Mouse (Mus musculus) heart, postnatal 36 days (tissue): ENCODE data around the gene Gins2. TPM values are rescaled to one million over a fixed set of nuclear protein-coding genes. Genes with fewer than 3 reads are reported as not detected.

Experiments used
- DNase-seq, 2 experiments: peaks; one replicate each; pipeline ENCODE4 v3.0.0; 2021 to 2022
- intact Hi-C: fragments of 180-260 bp; cut with DNase I; formaldehyde crosslinking; loops from one replicate; pipeline ENCODE4 v1.15.1; 2025
- total RNA-seq, 2 experiments: library from RNA; stranded (reverse); gene quantifications; 2 replicates each; pipeline ENCODE4 v1.2.3; 2021

Gene Gins2
- total RNA-seq, 2 experiments from 2014 or later = 0.86 to 1.7 TPM

DNA sequence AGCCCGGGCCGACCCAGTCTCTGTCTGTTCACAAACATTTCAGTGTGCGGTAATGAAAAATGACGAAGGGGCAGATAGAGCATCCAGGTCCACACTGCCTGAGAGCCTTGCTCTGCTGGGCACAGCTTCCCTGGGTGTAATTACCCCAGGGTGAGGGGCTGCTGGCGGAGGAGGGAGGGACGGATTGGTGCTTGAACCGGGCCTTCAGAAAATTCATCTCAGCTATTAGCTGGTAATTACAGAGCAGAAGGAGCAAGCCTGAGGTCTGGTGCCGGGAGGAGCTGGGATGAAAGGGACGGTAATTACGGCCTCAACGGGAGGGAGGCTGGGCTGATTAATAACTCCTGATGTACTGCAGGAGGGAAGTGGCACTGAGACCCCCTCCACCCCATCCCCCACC is 39.2 kb downstream of the Gins2 start:
- DNase-seq = no peak
- intact Hi-C loops = no loop called here

DNA sequence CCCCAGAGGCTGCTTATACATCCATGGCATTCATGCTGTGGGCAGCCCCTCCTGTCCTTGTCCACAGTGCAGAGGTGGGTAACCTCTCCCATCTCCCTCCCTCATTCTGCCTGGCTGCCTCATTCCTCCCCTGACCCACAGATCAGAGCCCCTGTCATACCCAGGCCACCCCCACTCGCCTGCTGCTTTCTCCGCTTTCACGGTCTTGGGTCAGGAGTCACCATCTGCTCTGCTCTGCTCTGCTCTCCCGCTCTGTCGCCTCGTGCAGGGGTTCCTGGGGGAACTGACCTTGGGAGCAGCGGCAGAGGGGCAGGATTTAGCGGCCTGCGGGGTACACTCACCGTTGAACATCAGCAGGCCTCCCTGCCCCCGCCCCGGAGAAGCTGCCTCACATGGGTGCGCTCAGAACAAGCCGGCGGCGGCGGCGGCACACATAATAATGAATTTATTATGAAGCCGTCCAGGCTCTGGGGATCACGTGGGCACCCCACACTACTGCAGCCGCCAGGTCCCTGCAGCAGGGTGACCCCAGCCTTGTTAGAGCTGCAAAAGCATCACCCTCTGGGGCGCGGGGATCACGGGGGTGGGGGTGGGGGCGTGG is 39.7 kb downstream of the Gins2 start:
- intact Hi-C loops = no loop called here
- DNase-seq = no peak

DNA sequence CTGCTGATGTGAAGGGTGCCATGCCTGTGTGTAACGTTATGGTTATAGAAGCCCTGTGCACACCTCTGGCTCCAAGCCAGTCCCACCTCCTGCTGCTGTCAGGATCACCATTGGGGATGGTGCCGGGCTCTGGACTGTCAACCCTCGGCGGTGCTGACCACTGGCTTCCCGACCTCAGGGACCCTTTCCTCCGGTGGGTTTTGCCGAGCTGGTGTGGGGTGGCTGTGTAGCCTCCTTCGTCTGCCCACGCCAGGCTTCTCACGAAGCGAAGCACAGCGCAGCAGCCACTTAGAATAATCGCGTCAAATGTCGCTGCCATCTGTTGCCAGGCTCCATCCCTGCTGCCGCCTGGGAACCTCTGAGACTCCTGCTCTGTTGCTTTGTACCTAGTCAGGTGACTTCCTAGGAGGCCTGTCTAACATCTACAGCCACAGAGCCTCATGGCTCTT is 40.8 kb downstream of the Gins2 start:
- intact Hi-C loops = no loop called here
- no peak for DNase-seq

- DNase-seq = no peak
- intact Hi-C loops = no loop called here
Measured at GRCm38 (mm10) chr8:120547562-120547961, 41.5 kb downstream of the Gins2 start.

GRCm38 (mm10) chr8:120544155-120544554 is 44.9 kb downstream of the Gins2 start:
- intact Hi-C loops = no loop called here
- DNase-seq = no peak

- intact Hi-C loops = no loop called here
- DNase-seq = peak; percentile 59 to 60
Measured at GRCm38 (mm10) chr8:120543416-120544055, 45.6 kb downstream of the Gins2 start.

DNA sequence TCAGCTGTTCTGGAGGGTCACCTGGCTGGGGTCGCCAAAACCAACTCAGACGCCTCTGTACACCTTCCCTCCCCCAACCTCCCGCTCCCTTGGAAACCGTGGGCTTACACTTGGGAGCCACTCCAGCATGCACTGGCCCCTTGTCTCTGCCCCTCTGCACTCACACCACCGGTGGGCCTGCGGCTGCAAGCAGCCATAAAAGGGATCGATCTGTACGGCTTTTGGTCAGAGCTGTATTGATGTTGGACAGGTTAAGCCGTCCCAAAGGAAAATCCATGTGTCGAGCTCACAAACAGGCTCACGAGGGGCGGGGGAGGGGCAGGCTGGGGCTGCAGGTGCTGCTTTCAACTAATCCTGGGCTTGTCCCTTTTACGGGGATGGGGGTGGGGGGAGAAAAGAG is 46.1 kb downstream of the Gins2 start:
- no peak for DNase-seq
- intact Hi-C loops = no loop called here

DNA sequence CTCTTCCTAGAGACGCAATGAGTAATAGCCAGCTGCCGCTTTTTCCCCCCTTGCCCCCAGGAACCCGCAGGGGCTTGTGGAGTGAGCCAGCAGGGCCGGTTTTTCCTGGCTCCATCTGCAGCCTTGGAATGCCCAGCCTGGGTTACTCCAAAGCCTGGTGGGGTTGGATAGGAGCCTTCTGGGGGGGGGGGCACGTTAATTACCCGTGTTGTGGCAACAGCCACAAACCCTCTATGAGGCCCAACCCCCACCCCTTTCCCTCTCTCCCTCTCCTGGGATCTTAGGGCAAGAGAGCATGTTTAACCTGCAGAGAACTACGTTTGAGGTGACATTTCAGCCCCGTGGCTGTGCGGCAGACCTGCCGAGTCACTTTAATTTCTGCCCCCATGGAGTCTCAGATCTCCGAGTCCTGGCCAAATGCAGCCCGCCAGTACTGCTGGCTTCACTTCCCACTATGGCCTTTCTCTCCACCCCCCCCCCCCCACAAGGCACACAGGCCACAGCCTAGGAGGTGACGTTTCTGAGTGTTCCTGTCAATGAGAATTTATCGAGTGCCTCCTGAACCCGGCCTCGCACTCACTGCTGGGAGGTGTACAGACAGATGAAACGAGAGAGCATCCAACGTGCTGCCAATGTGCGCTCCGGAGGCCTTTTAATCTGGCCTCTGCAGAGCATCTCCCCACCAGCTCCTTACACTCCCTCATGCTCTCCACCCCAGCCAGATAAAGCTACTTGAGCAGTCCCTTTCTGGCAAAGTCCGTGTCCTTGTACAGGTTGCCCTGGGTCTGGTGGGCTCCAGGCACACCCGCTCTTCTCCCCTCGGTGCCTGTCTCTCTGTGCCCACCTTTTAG is 49.1 kb downstream of the Gins2 start:
- intact Hi-C loops = loop anchor here (2.0 to 10.0 kb wide), 2 partner anchors 23 to 365 kb away; partner anchors contain the start of gene Fam92b
- DNase-seq = no peak

- intact Hi-C loops = loop anchor here (10.0 kb wide), 1 partner anchor 365 kb away; the partner anchor contains the start of gene Fam92b
Measured at GRCm38 (mm10) chr8:120539381-120539774, 49.7 kb downstream of the Gins2 start.

GRCm38 (mm10) chr8:120538397-120539240 is 50.5 kb downstream of the Gins2 start:
- peak; percentile 61 to 69 for DNase-seq
- intact Hi-C loops = loop anchor here (10.0 kb wide), 1 partner anchor 364 kb away; the partner anchor contains the start of gene Fam92b

More at GRCm38 (mm10) chr8:120539381-120539774, 49.7 kb downstream of the Gins2 start:
- peak; percentile 38 to 51 for DNase-seq

GRCm38 (mm10) chr8:120537818-120538396 is 51.2 kb downstream of the Gins2 start:
- DNase-seq = peak; percentile 56 to 63
- intact Hi-C loops = loop anchor here (10.0 kb wide), 1 partner anchor 363 kb away; the partner anchor contains the start of gene Fam92b

GRCm38 (mm10) chr8:120537207-120537817 is 51.8 kb downstream of the Gins2 start:
- intact Hi-C loops = loop anchor here (10.0 kb wide), 1 partner anchor 363 kb away; the partner anchor contains the start of gene Fam92b
- DNase-seq = peak; percentile 75 to 85

DNA sequence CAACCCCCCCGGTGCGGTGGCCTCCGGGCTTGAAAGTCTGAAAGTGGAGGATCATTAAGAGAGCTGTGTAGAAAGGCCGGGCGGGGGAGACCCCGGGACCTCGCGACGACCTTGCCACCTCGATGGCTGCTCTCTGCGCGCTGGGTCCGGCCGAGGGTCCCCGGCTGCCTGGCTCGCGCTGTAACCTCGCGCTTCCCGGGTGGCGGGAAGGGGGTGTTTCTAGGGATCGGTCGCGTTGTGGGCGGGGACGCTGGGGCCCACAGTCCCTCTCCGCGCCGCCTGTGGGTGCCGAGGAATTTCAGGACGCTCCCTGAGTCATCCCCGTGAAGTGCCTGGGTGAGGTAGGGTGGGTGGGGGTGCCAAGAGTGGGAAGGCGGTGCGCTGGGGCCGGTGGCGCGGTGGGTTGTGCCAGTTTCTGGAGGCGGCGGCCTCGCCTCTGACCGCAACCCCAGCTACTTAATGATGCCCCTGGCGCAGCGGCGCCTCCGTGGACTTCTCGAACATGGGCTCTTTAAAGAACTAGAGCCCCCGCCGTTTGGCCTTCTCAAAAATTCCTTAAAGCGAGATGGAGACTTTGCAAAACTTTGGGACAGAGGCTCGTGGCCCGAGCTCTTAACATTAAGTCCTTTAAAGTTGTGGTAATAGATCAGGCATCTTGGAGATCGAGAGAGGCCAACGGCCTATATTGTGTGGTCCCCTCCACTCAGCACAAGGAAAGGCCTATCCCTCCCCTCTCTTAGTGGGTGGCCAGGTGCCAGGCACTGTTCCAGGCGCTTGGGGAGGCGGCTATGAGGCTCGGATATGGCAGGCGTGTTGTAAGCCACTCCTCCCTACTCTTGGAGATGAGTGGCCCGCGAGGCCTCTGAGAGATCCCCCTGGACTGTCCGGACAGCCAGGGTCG is 52.5 kb downstream of the Gins2 start:
- intact Hi-C loops = loop anchor here (1.0 to 10.0 kb wide), 2 partner anchors 209 to 362 kb away; partner anchors contain the start of gene Fam92b

DNA sequence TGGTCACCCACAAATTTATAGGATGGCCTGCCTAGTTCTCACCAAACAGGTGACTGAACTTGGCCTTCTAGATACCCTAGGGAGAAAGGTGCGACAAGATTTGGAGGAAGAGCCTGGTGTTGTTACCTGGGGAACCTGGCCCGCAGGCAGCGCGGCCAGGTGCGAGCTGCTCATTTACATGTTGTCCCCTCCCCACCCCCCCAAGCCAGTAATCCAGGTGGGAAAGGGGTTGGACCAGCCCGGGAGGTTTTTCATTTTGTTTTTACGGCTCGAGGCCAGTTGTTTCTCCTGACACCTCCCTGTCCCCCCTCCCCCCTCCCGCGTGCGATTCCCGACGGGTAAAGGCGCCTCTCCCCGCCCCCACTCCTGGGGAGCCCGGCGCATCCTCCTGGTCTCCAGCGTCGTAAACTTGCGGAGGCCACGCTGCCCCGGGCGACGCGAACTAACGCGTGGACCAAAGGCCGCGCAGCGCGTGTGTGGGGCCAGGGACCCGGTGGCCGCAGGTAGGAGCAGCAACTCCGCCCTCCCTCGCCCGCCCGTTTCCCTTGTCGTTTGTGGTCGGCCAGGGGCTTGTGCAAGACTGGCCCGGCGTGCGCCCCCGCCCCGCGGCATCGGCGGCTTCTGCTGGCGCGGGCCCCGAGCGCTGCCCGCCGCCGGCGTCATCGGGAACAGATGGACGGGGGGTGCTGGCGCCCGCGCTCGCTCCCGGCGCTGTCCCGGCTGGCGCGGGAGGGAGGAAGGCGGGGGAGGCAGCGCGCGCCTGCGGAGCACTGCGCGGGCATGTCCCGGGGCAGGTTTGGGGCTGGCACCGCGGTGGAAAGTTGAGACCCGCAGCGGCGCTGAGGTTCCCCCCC is 53.4 kb downstream of the Gins2 start:
- peak; percentile 54 to 70 for DNase-seq
- intact Hi-C loops = loop anchor here (1.0 to 10.0 kb wide), 5 partner anchors 47 to 361 kb away; partner anchors contain the start of gene Fam92b

More for the DNA sequence above, 52.5 kb downstream of the Gins2 start:
- DNase-seq = peak; percentile 36 to 59

DNA sequence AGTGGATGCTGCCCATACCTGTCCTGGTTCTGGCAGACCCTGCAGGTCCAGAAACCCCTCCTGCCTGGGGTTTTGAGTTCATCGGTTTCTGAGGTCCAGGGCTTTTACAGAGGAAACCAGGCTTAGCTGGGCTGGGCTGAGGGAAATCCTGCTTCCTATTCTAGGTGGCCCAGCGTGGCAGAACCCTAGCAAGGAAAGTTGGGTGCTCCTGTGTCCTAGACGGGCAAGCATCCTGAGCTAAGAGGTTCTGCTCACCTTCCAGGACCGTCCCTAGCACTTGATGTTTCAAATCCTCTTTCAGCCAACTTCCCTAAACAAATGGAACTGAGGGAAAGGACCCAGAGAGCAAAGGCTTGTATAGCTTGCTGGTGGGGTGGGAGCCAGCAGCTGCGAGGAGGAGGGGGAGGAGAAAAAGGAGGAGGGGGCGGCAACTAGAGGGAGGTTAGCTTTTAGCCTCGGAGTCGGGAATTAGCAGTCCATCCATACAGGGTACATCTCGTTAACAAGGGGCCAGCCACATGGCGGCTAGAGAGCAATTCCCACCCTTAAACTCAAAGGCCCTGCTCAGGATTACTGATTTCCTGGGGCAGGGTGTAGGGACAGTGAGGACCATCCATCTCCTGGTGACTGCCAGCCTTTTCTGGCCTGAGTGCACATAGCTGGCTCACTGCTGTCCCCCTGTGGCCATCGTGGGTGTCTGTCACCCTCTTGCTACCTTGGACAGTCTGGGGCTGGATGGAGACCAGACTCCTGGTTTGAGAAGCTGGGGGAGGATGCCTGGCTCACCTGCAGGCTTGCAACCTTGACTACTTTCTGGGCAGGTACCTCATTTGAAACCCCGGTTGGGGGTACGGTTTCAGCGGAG is 54.4 kb downstream of the Gins2 start:
- intact Hi-C loops = loop anchor here (1.0 to 10.0 kb wide), 5 partner anchors 46 to 360 kb away; partner anchors contain the start of gene Fam92b
- DNase-seq = peak; percentile 80 to 83

DNA sequence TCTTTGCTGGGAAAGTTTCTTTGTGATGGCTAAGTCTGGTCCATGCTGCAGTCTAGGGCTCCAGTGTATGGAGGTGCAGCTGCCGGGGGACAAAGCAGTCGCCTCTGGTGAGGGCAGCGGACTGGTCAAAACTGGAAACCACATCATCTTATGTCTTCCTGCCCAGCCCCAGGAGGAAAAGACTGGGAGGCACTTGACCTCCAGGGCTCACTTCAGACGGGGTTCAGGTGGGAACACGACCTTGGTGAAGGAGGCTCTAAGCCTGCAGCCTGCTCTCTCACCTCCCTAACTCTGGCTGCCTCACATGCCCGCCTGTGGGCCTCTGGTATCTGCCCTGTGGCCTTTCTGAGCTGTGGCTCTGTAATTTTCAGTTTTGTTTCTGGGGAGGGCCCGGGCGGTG is 55.0 kb downstream of the Gins2 start:
- DNase-seq = no peak
- intact Hi-C loops = loop anchor here (2.0 to 10.0 kb wide), 4 partner anchors 45 to 359 kb away; partner anchors contain the start of gene Fam92b
